Comparison of ENCODE assay signal across 8 mouse cellular contexts in genomic region chr17:28006208-28006607, GRCm38 (mm10).
DNase-seq lines count a peak whose midpoint lies in the region; ATAC-seq and TF ChIP-seq lines count a peak whose summit lies in the region.

No protein-coding gene starts in this region.

- 58% methylated on average over 8 of the region's 8 CpGs for WGBS in heart, adult 2 months
- WGBS in lung, embryonic 16.5 days = 69% methylated on average over 8 of the region's 8 CpGs
- WGBS in intestine, embryonic 15.5 days = 68% methylated on average over 8 of the region's 8 CpGs
- WGBS in olfactory bulb, adult 2 months = 83% methylated on average over 8 of the region's 8 CpGs

- H3K9me3 ChIP-seq in lung, embryonic 16.5 days (ENCODE audit: control insufficient read depth, low read length) = no peaks in the 10 kb centered on the region
- no peaks in the 10 kb centered on the region for H3K9me3 ChIP-seq in intestine, embryonic 15.5 days

- intact Hi-C loops in heart, adult 2 months (cut with DNase I) = loop anchor here (5.0 kb wide), 2 partner anchors 36 to 171 kb away; partner anchors contain the start of gene Zfp523
- intact Hi-C loops in heart, postnatal 14 days (cut with DNase I) = loop anchor here (2.0 kb wide), 1 partner anchor 27 kb away; no protein-coding TSS in a partner anchor

- no peak for ATAC-seq in lung, embryonic 16.5 days (ENCODE audit: low read depth)
- no peak for ATAC-seq in intestine, embryonic 15.5 days
- no peak for ATAC-seq in inflammation-experienced regulatory T-cells, adult 6 months

- no peaks in the 10 kb centered on the region for H3K27me3 ChIP-seq in heart, adult 2 months (ENCODE audit: control insufficient read depth, insufficient read depth, low read length)
- H3K27me3 ChIP-seq in lung, embryonic 16.5 days (ENCODE audit: control insufficient read depth, insufficient read depth, low read depth, low read length) = no peaks in the 10 kb centered on the region
- H3K27me3 ChIP-seq in intestine, embryonic 15.5 days (replicated peaks) = no peaks in the 10 kb centered on the region; the same call in 1 of the 2 replicates

- peak overlapping the region; percentile 98 for H3K27ac ChIP-seq in heart, adult 2 months
- H3K27ac ChIP-seq in lung, embryonic 16.5 days (ENCODE audit: low read length) = peak overlapping the region; percentile 95
- H3K27ac ChIP-seq in intestine, embryonic 15.5 days = peak overlapping the region; percentile 86
- peak overlapping the region; percentile 27; the same call in 1 of the 2 replicates for H3K27ac ChIP-seq in olfactory bulb, adult 2 months (ENCODE audit: insufficient read depth, low read depth, low read length)

- H3K79me2 ChIP-seq in heart, adult 2 months (replicated peaks; ENCODE audit: control insufficient read depth, insufficient read depth, low read length) = peaks cover 9% of the 10 kb centered on the region; the same call in 1 of the 2 replicates

- peak; percentile 36 for TF ChIP-seq CTCF in heart, adult 2 months (IDR thresholded peaks at IDR 0.05)
- TF ChIP-seq CTCF in olfactory bulb, adult 2 months (IDR thresholded peaks at IDR 0.05; ENCODE audit: insufficient read depth, low read depth, low read length) = no peak

- no peak for TF ChIP-seq POLR2A in heart, adult 2 months (IDR thresholded peaks at IDR 0.05; ENCODE audit: insufficient read depth, low read depth, low read length)
- TF ChIP-seq POLR2A in olfactory bulb, adult 2 months (IDR thresholded peaks at IDR 0.05; ENCODE audit: insufficient read depth, low read depth, low read length) = no peak

- no peak overlapping the region for H3K4me3 ChIP-seq in heart, adult 2 months
- no peak overlapping the region for H3K4me3 ChIP-seq in lung, embryonic 16.5 days (ENCODE audit: low read length)
- H3K4me3 ChIP-seq in intestine, embryonic 15.5 days (replicated peaks) = no peak overlapping the region
- no peak overlapping the region for H3K4me3 ChIP-seq in olfactory bulb, adult 2 months (ENCODE audit: insufficient read depth, low read depth, low read length)

- H3K4me1 ChIP-seq in heart, adult 2 months (ENCODE audit: control insufficient read depth, insufficient read depth, low read length) = peaks cover 24% of the 10 kb centered on the region
- peaks cover 45% of the 10 kb centered on the region for H3K4me1 ChIP-seq in lung, embryonic 16.5 days (replicated peaks; ENCODE audit: control insufficient read depth, insufficient read depth, low read length)
- peaks cover 43% of the 10 kb centered on the region for H3K4me1 ChIP-seq in intestine, embryonic 15.5 days (replicated peaks)
- peaks cover 63% of the 10 kb centered on the region for H3K4me1 ChIP-seq in olfactory bulb, adult 2 months (ENCODE audit: control insufficient read depth, insufficient read depth, low read length)

- DNase-seq in heart, adult 2 months = no peak
- no peak for DNase-seq in heart, postnatal 14 days
- no peak for DNase-seq in lung, postnatal 36 days
- DNase-seq in gastrocnemius, adult 8-10 months (ENCODE audit: low spot score in 2 of 2) = no peak

- 0 out of 2 replicates have a peak, but pooled peaks have one; percentile 15 for TF ChIP-seq EP300 in heart, adult 2 months (IDR thresholded peaks at IDR 0.05; ENCODE audit: insufficient read depth, low read depth, low read length)

- H3K9ac ChIP-seq in heart, adult 2 months (ENCODE audit: low read depth, low read length) = peak overlapping the region; percentile 42; the same call in 1 of the 2 replicates
- peak overlapping the region; percentile 59 for H3K9ac ChIP-seq in lung, embryonic 16.5 days (ENCODE audit: low read length)
- no peak overlapping the region for H3K9ac ChIP-seq in intestine, embryonic 15.5 days

- peak overlapping the region; percentile 57; the same call in 1 of the 2 replicates for H3K4me2 ChIP-seq in lung, embryonic 16.5 days (ENCODE audit: low read depth, low read length)
- H3K4me2 ChIP-seq in intestine, embryonic 15.5 days (replicated peaks) = peak overlapping the region; percentile 62

- H3K36me3 ChIP-seq in heart, adult 2 months (ENCODE audit: control insufficient read depth, insufficient read depth, low read length) = no peaks in the 10 kb centered on the region
- H3K36me3 ChIP-seq in lung, embryonic 16.5 days (ENCODE audit: control insufficient read depth, insufficient read depth, low read length) = no peaks in the 10 kb centered on the region
- H3K36me3 ChIP-seq in intestine, embryonic 15.5 days = no peaks in the 10 kb centered on the region

Comparison
In these comparisons a context has a peak if more than half of its experiments do, and no peak if none do; other contexts are left out.
1. H3K27ac ChIP-seq: peak in every context shown above with its lines; median percentile 98 in heart, adult 2 months; 95 in lung, embryonic 16.5 days; 86 in intestine, embryonic 15.5 days; 27 in olfactory bulb, adult 2 months.